9 mouse cellular contexts compared by ENCODE assay signal in genomic region chr11:18821384-18821783, GRCm38 (mm10).
DNase-seq lines count a peak whose midpoint lies in the region; ATAC-seq and TF ChIP-seq lines count a peak whose summit lies in the region.
"Had no signal": no experiment of that assay in that cellular context is flagged by ENCODE, and none has a peak within 500 bp of the region (broad histone marks: within the 10 kb centered on the region; RNA-seq: fewer than 3 reads in every experiment).

No protein-coding gene starts in this region.

- TF ChIP-seq CTCF in liver, postnatal 0 days (IDR thresholded peaks at IDR 0.05; ENCODE audit: low read depth) = peak; percentile 55

- H3K27me3 ChIP-seq in liver, postnatal 0 days (ENCODE audit: insufficient read depth, low read length) = no peaks in the 10 kb centered on the region
- H3K27me3 ChIP-seq in intestine, embryonic 16.5 days (replicated peaks; ENCODE audit: control insufficient read depth, insufficient read depth, low read length) = no peaks in the 10 kb centered on the region

- H3K4me2 ChIP-seq in liver, postnatal 0 days (ENCODE audit: low read depth, low read length) = no peak overlapping the region
- H3K4me2 ChIP-seq in intestine, embryonic 16.5 days (ENCODE audit: low read depth, low read length) = no peak overlapping the region

- intact Hi-C loops in heart, postnatal 14 days (cut with DNase I) = loop anchor here (5.0 kb wide), 1 partner anchor 201 kb away; no protein-coding TSS in a partner anchor

- no peaks in the 10 kb centered on the region for H3K36me3 ChIP-seq in liver, postnatal 0 days (replicated peaks; ENCODE audit: insufficient read depth, low read length)
- H3K36me3 ChIP-seq in intestine, embryonic 16.5 days (ENCODE audit: control insufficient read depth, insufficient read depth, low read length) = no peaks in the 10 kb centered on the region

- TF ChIP-seq EP300 in liver, postnatal 0 days (IDR thresholded peaks at IDR 0.05; ENCODE audit: low read depth) = no peak

- no peaks in the 10 kb centered on the region for H3K4me1 ChIP-seq in liver, postnatal 0 days (ENCODE audit: insufficient read depth)
- no peaks in the 10 kb centered on the region for H3K4me1 ChIP-seq in intestine, embryonic 16.5 days (ENCODE audit: control insufficient read depth, insufficient read depth, low read length)

- H3K27ac ChIP-seq in liver, postnatal 0 days (ENCODE audit: low read depth) = no peak overlapping the region
- no peak overlapping the region for H3K27ac ChIP-seq in intestine, embryonic 16.5 days (ENCODE audit: low read length)

- WGBS in liver, postnatal 0 days (ENCODE audit: insufficient replicate concordance) = 29% methylated on average over 1 of the region's 1 CpGs
- WGBS in intestine, embryonic 16.5 days = 51% methylated on average over 1 of the region's 1 CpGs

- ATAC-seq in liver, postnatal 0 days = no peak
- no peak for ATAC-seq in intestine, embryonic 16.5 days

- no peaks in the 10 kb centered on the region for H3K9me3 ChIP-seq in liver, postnatal 0 days (ENCODE audit: low read length)
- H3K9me3 ChIP-seq in intestine, embryonic 16.5 days (ENCODE audit: control insufficient read depth, low read length) = no peaks in the 10 kb centered on the region

- no peak overlapping the region for H3K9ac ChIP-seq in liver, postnatal 0 days (replicated peaks)
- H3K9ac ChIP-seq in intestine, embryonic 16.5 days (ENCODE audit: low read depth, low read length) = no peak overlapping the region

- no peak overlapping the region for H3K4me3 ChIP-seq in liver, postnatal 0 days (ENCODE audit: low read depth, low read length)
- H3K4me3 ChIP-seq in intestine, embryonic 16.5 days (ENCODE audit: low read length) = no peak overlapping the region
- H3K4me3 ChIP-seq: myocyte had no signal

- no peak for DNase-seq in liver, postnatal 0 days
- DNase-seq in liver = no peak
- peak; percentile 55 for DNase-seq in adrenal gland, postnatal 10 days
- peak; percentile 13 to 39 for DNase-seq in heart, postnatal 14 days
- peak; percentile 14 for DNase-seq in retina, postnatal 1 day
- DNase-seq in neural tube, embryonic 10.5 days (ENCODE audit: extremely low spot score, low spot score) = no peak
- DNase-seq in thymus, postnatal 14 days = no peak

Comparison
In these comparisons a context has a peak if more than half of its experiments do, and no peak if none do; other contexts are left out.
1. DNase-seq: peak in adrenal gland, postnatal 10 days (single experiment), heart, postnatal 14 days (2 of 2) and retina, postnatal 1 day (single experiment); none in liver, postnatal 0 days (single experiment), liver (single experiment), neural tube, embryonic 10.5 days (single experiment) and thymus, postnatal 14 days (single experiment).